ENCODE assay signal across 8 mouse cellular contexts in genomic region chr14:121796571-121797456, GRCm38 (mm10). TPM values are rescaled to one million over a fixed set of nuclear protein-coding genes. Genes with fewer than 3 reads are reported as not detected.
DNase-seq lines count a peak whose midpoint lies in the region; ATAC-seq and TF ChIP-seq lines count a peak whose summit lies in the region.

No protein-coding gene starts in this region.

- no peak for TF ChIP-seq POLR2A in thymus, adult 2 months (IDR thresholded peaks at IDR 0.05; ENCODE audit: control insufficient read depth, extremely low read depth, insufficient read depth, low read length, poor library complexity)

- ATAC-seq in liver, embryonic 12.5 days: no peak

- peak overlapping the region; percentile 96 for H3K27ac ChIP-seq in gastrocnemius, adult 2 months
- H3K27ac ChIP-seq in thymus, adult 2 months (ENCODE audit: control insufficient read depth, insufficient read depth, low read length): no peak overlapping the region
- peak overlapping the region; percentile 89 for H3K27ac ChIP-seq in heart, embryonic 10.5 days
- H3K27ac ChIP-seq in liver, embryonic 12.5 days: no peak overlapping the region

- peak overlapping the region; percentile 87 for H3K4me3 ChIP-seq in gastrocnemius, adult 2 months
- peak overlapping the region; percentile 67 for H3K4me3 ChIP-seq in thymus, adult 2 months (ENCODE audit: control insufficient read depth, insufficient read depth, low read length)
- peak overlapping the region; percentile 83 for H3K4me3 ChIP-seq in heart, embryonic 10.5 days
- peak overlapping the region; percentile 69 for H3K4me3 ChIP-seq in liver, embryonic 12.5 days

- no peak for TF ChIP-seq CTCF in gastrocnemius, adult 2 months (IDR thresholded peaks at IDR 0.05)
- no peak for TF ChIP-seq CTCF in thymus, adult 2 months (IDR thresholded peaks at IDR 0.05; ENCODE audit: borderline replicate concordance, control insufficient read depth, extremely low read depth, insufficient read depth, low read length, poor library complexity)

- no peaks in the 10 kb centered on the region for H3K27me3 ChIP-seq in thymus, adult 2 months (ENCODE audit: control insufficient read depth, insufficient read depth, low read length)
- H3K27me3 ChIP-seq in heart, embryonic 10.5 days (ENCODE audit: insufficient read depth, poor library complexity, severe bottlenecking): peaks cover 16% of the 10 kb centered on the region; the same call in 1 of the 2 replicates
- H3K27me3 ChIP-seq in liver, embryonic 12.5 days (replicated peaks): peaks cover 20% of the 10 kb centered on the region

- no peaks in the 10 kb centered on the region for H3K9me3 ChIP-seq in heart, embryonic 10.5 days
- no peaks in the 10 kb centered on the region for H3K9me3 ChIP-seq in liver, embryonic 12.5 days (replicated peaks)

- 28% methylated on average over 28 of the region's 28 CpGs for WGBS in thymus, adult 2 months
- 12% methylated on average over 27 of the region's 28 CpGs for WGBS in heart, embryonic 10.5 days
- 18% methylated on average over 28 of the region's 28 CpGs for WGBS in liver, embryonic 12.5 days (ENCODE audit: insufficient replicate concordance)

- H3K4me1 ChIP-seq in thymus, adult 2 months (replicated peaks; ENCODE audit: control insufficient read depth, insufficient read depth, low read length): peaks cover 14% of the 10 kb centered on the region
- peaks cover 20% of the 10 kb centered on the region for H3K4me1 ChIP-seq in heart, embryonic 10.5 days
- H3K4me1 ChIP-seq in liver, embryonic 12.5 days: peaks cover 38% of the 10 kb centered on the region

- DNase-seq in gastrocnemius, adult 2 months: peak; percentile 28
- DNase-seq in gastrocnemius, adult 18-20 months (ENCODE audit: low spot score): no peak
- no peak for DNase-seq in thymus, adult 2 months
- no peak for DNase-seq in thymus, postnatal 36 days
- DNase-seq in heart, embryonic 10.5 days (ENCODE audit: low spot score): peak; percentile 77
- DNase-seq in ovary, postnatal 36 days (ENCODE audit: low spot score): peak; percentile 36
- DNase-seq in gastrocnemius, postnatal 4 days (ENCODE audit: low spot score in 2 of 2): no peak

- H3K36me3 ChIP-seq in thymus, adult 2 months (ENCODE audit: control insufficient read depth, insufficient read depth, low read length): no peaks in the 10 kb centered on the region
- no peaks in the 10 kb centered on the region for H3K36me3 ChIP-seq in heart, embryonic 10.5 days
- H3K36me3 ChIP-seq in liver, embryonic 12.5 days: no peaks in the 10 kb centered on the region

- intact Hi-C loops in gastrocnemius, adult 2 months (cut with DNase I): loop anchor here (5.0 kb wide), 3 partner anchors 80 to 210 kb away; partner anchors contain the start of gene Ubac2

- peak overlapping the region; percentile 70 for H3K9ac ChIP-seq in liver, embryonic 12.5 days

- H3K4me2 ChIP-seq in liver, embryonic 12.5 days: peak overlapping the region; percentile 95

RNA-seq across cellular contexts. Expression of gene Dock9, which starts 0.8 kb away (rescaled TPM):
- total RNA-seq in gastrocnemius, adult 2 months (2021): 10 to 100 TPM; 15.3 to 21.4 TPM
- 10 to 100 TPM; 13.4 to 14.2 TPM for total RNA-seq in gastrocnemius, adult 18-20 months (2021)
- 12.9 and 13.2 TPM in 2 replicates for polyA plus RNA-seq in thymus, adult 2 months (2012; rRNA removed)
- polyA plus RNA-seq in heart, embryonic 10.5 days (2016; fragmentation: Nextera tagmentation; extraction: Ambion mirVana): 5.4 and 6.6 TPM in 2 replicates
- 2.0 and 2.7 TPM in 2 replicates for polyA plus RNA-seq in liver, embryonic 12.5 days (2016; fragmentation: Nextera tagmentation; extraction: Ambion mirVana)
- 10 to 100 TPM; 40.2 to 44.6 TPM for total RNA-seq in gastrocnemius, postnatal 4 days (2021)

Comparison
In these comparisons a context has a peak if more than half of its experiments do, and no peak if none do; other contexts are left out.
1. DNase-seq: peak in gastrocnemius, adult 2 months (single experiment), heart, embryonic 10.5 days (single experiment) and ovary, postnatal 36 days (single experiment); none in gastrocnemius, adult 18-20 months (single experiment), thymus, adult 2 months (single experiment), thymus, postnatal 36 days (0 of 2) and gastrocnemius, postnatal 4 days (0 of 2).
2. H3K27ac ChIP-seq: peak in gastrocnemius, adult 2 months (single experiment) and heart, embryonic 10.5 days (single experiment); none in thymus, adult 2 months (single experiment) and liver, embryonic 12.5 days (single experiment).
3. Peak in every context shown above with its lines, with median percentiles within 50 percentile points of each other: H3K4me3 ChIP-seq.